Mouse (Mus musculus): ENCODE results near the gene Cldn14. TPM values are rescaled to one million over a fixed set of nuclear protein-coding genes. Genes with fewer than 3 reads are reported as not detected.
A peak's percentile ranks its signal among the peaks of the same experiment; 100 is the strongest.
"Not testable (repeated sequence)": the region's sequence is repeated elsewhere in the genome, so short reads cannot be mapped to it uniquely, and the experiment has no call there.

Gene Cldn14
- 1 to 10 TPM in 1 of 2 experiments, not detected in 1; 1.9 TPM for total RNA-seq (2021)
- long read RNA-seq, experiment 1, partial matches to known transcripts: 0 of 1 reads
- long read RNA-seq, experiment 1, other reads (novel, unspliced or antisense): 0 of 1 reads
- long read RNA-seq, experiment 2: 0 reads

DNA sequence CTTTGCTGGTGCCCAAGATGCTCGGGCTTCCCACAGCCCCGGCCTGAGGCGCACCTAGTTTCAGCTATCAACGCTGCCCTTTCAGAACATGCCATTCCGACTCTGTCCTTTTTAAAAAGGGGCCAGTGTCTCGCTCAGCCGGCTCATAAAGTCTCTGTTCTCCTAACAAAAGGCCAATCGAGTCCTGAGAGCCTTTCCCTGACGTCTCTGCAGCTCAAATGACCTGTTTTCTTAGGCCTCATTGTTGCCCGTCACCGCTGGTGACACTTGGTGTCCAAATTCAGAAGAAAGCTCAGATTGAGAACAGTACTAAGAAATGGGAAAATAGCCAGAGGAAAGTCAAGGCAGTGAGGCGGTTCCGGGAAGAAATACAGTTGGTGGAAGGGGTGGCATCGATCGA lies at the start of gene Cldn14:
Gene Cldn14, minus strand, starts transcription at position 101 of the 400 bp plus-strand sequence.
- no peak for DNase-seq (ENCODE audit: low spot score in 2 of 2)

DNA sequence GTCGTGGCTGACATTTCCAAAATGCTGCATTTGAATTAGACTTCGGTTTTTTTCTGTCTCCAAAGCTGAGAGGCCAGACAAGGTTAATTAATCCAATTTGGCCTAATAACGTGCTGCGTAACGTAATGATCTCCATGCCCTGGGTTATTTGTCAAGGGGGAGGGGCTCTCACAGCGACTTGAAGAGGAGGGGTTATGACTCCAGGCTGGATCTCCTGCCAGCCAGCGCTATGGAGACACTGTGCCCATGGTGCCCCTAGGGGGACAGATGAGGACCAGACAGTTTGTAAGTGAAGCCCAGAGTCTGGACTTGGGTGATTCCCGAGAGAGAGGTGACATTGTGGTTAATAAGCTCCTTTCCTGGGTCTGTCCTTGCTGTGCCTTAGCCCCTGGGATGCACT lies 46.9 kb upstream of the Cldn14 start:
- no peak for DNase-seq (ENCODE audit: low spot score in 2 of 2)

DNA sequence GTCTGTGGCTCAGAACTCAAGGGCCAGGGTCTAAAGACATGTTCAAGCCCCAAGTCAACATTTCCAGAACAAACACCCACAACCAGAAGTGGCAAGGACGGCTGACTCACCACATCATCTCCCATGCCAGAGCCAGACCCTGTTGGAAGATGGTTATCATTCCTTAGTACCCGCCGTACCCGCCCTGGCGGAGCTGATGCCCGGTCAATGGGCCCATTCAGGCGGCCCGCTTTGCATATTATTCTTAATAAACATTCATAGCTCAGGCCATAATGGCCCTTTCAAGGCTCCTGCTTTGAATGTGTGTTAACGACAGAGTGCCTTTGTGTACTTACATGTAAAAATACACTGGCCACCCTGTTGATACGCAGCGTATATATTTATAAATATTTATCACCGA lies 46.5 kb upstream of the Cldn14 start:
- no peak for DNase-seq (ENCODE audit: low spot score in 2 of 2)

- no peak for DNase-seq (ENCODE audit: low spot score in 2 of 2)
Observed at GRCm38 (mm10) chr16:94050368-94050767, 41.7 kb upstream of the Cldn14 start.

GRCm38 (mm10) chr16:94044996-94045395 lies 36.4 kb upstream of the Cldn14 start:
- DNase-seq (ENCODE audit: low spot score in 2 of 2): no peak

DNA sequence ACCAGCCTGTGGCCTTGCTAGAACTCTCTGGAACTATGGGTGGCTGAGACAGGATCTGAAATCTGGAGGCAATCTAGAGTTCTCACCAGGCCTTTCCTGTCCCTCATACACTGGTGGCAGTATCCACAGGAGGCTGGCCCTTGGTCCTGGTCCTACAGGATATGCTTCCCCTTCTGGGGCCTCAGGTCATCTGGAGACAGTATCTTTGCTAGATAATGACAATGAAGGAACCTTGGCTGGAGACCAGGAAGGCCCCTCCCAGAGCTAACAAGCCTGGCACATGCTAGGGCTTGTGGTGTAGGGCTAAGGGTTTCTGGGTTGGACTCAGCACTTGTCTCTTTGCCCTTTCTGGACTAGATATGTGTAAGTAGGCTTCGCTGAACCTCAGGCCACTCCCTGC lies 35.2 kb upstream of the Cldn14 start:
- no peak for DNase-seq (ENCODE audit: low spot score in 2 of 2)

GRCm38 (mm10) chr16:94041065-94041712 lies 32.6 kb upstream of the Cldn14 start:
- DNase-seq (ENCODE audit: low spot score in 2 of 2): no peak

DNA sequence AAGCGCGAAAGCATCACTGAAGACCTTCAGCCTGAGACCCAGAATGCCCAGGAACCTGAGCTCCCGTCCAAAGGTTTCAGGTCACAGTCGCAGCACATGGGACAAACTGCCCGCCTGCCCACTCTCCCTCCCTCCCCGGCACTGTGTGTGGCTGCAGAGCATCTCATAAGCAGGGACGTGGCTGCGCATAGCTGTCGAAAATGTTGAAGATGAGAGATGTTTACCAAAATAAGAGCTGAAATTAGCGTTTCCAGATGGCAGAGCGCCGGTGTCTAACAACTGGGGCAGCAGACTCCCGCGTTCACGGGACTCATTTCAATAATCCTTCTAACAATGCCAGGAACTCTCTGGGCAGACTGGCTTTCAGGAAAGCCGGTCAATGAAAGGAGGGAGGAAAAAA lies 31.8 kb upstream of the Cldn14 start:
- DNase-seq (ENCODE audit: low spot score in 2 of 2): no peak

GRCm38 (mm10) chr16:94038986-94039341 lies 30.3 kb upstream of the Cldn14 start:
- no peak for DNase-seq (ENCODE audit: low spot score in 2 of 2)

DNA sequence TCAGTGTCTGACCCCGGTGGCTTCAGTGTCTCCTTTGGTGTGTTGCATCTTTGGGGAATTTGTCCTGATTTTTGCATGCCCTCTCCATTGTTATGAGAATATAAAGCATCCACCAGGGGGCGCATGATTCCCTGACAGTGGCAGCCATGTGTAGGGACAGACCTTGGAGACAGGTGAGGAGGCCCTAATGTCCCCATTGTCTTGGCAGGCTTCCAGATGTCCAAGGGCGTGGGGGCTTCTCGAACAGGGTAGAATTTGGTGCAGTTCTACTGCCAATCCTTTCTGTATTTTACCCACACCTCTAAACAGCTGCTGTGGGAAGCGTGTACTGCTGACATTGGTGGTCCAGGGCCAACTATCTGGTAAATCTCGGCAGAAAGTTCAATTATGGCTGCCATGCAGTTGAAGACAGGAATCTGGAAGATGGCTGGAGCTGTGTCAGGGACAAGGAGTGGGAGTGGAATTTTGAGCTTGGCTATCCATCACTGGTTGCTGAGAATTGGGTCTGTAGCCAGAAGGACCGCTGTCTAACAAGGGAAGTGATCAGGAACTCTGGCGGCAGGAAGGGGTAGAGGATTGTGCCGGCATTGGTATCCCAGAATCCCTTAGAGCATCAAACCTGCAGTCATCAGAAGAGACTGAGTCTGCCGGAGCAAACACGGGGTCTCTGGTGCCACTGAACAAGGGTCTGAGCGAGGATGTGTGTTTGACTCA lies 29.8 kb upstream of the Cldn14 start:
- DNase-seq (ENCODE audit: low spot score in 2 of 2): peak in 1 of 2 experiments; percentile 17

- DNase-seq (ENCODE audit: low spot score in 2 of 2): no peak
Observed at GRCm38 (mm10) chr16:94037280-94037679, 28.6 kb upstream of the Cldn14 start.

DNA sequence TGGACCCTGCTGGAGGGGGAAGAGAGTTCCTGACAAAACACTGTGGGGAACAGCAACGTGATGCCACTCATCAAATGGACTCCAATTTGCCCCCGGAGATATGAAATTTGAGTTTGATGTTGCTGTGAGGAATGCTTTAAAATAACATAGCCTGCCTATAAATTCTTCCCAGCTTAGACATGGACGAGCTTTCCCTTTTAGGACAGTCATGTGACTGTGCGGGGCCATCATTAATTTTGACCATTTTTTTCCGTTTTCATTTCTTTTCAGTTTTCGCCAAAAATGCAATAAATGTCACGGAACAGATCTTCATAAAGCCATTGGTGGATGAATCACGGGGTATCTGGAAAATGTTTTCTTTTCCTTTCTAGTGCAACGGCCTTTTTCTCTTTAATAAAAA lies 25.5 kb upstream of the Cldn14 start:
- no peak for DNase-seq (ENCODE audit: low spot score in 2 of 2)

DNA sequence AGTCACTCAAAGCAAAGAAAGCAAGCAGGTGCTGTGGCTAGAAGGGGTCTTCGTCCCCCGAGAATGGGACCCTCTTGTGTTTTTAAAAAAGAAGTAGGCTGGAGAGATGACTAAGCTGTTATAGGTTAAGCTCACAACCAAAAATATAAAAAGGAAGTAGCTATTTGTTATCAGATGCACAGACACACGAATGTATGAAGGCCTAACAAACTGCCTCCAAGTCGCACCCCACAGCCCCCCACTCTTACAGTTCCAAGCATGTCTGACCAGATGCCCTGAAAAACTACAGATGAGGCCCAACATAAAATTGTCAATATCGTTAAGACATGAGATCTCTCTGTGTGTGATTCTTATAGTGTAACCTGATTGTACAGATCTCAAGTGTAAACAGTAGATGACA lies 23.6 kb upstream of the Cldn14 start:
- DNase-seq (ENCODE audit: low spot score in 2 of 2): no peak

- DNase-seq (ENCODE audit: low spot score in 2 of 2): no peak
Observed at GRCm38 (mm10) chr16:94023352-94024280, 15.0 kb upstream of the Cldn14 start.

DNA sequence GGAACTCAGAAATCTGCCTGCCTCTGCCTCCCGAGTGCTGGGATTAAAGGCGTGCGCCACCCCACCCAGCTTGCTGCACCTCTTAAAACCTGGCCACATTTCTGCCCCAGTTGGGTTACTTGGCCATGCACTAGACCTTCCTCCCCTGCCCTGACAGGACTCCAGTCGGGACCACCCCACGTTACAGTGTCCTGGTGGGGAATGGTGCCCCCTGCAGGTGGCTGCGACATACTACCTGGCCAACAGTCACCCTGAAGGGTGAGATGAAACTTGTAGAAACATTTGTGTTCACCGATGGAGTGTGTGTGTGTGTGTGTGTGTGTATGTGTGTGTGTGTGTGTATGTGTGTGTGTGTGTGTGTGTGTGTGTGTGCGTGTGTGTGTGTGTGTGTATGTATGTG lies 11.1 kb upstream of the Cldn14 start:
- not testable (repeated sequence) for DNase-seq (ENCODE audit: low spot score in 2 of 2)

- no peak for DNase-seq (ENCODE audit: low spot score in 2 of 2)
Observed at GRCm38 (mm10) chr16:94017953-94018352, 9.3 kb upstream of the Cldn14 start.

DNA sequence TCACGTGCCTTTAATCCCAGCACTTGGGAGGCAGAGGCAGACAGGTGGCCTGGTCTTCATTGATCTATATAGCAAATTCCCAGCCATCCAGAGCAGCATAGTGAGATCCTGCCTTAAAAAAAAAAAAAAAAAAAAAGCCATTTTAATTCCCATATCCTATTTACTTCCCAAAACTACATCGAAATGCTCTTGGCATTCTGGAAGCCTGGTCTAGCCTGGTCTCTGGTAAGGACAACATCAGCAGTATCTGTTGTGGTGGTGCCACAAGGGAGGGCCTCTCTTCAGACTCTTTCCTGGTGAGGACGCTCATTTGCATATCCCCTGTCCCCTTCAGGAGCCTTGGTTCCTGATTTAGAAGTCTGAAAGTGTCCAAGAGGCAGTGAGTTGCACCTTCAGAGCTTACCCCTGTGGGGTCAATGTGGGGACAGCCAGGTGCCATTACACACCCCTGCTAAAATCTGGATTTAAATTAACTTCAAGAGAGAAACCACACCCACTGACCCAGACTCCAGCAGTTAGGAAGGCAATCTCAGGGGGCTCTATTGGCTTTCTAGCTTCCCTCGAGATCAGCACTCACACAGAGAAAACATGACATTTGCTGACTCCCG lies 6.0 kb upstream of the Cldn14 start:
- DNase-seq (ENCODE audit: low spot score in 2 of 2): no peak

DNA sequence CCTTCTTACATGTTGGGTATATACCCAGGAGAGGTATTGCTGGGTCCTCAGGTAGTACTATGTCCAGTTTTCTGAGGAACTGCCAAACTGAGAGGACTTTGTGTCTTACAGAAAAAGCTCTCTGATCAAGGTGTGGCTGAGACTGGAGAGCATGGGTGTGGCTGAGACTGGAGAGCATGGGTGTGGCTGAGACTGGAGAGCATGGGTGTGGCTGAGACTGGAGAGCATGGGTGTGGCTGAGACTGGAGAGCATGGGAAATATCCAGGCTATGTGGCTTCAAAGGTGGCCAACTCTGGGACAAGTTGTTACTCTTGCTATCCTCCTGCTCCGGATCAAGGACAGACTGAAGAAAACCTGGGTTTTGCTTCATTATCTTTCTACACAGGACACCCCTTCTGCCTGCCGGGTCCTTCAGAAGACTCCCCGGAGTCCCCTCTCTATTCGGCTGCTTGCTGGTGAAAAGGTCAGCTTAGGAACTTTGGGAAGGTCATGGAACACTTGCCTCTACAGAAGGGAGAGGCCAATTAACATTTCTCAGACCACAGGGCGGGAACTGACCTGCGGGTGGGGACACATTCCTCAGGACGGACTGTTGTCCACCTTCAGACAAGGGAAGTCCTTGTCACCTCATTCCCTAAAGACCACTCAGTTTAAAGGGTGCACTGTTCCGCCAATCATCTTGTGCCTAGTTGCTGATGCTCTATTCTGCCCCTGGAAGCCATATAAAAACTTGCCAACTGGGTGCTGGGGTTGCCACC lies 4.9 kb upstream of the Cldn14 start:
- not testable (repeated sequence) for DNase-seq (ENCODE audit: low spot score in 2 of 2)

DNA sequence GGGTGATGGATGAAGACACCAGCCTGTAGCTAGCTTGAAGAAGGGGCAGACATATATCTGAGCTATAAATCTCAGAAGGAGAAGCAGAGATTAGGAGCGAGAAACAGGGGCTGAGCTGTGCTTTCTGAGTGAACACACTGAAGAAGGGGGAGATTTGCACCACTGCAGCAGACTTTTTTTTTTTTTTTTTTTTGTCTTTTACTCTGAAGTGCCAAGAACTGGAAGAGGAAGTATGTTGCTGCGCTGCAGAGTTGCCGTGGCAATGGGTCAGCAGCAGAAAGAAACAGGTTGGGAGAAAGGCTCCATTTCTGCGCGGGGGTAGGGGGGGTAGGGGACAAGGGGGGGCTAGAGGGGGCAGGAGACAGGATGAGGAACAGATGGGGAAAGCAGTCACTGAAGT lies 2.6 kb upstream of the Cldn14 start:
- DNase-seq (ENCODE audit: low spot score in 2 of 2): no peak

- no peak for DNase-seq (ENCODE audit: low spot score in 2 of 2)
Observed at GRCm38 (mm10) chr16:94010633-94011032, 2.0 kb upstream of the Cldn14 start.

- DNase-seq (ENCODE audit: low spot score in 2 of 2): no peak
Observed at GRCm38 (mm10) chr16:94010156-94010555, 1.5 kb upstream of the Cldn14 start.

All from adrenal gland, postnatal 4 days (tissue).